Mouse (Mus musculus): ENCODE data around the gene Uncx.

The Uncx gene

GRCm38 (mm10) chr5:139595001-139595400 lies 51.7 kb downstream of the Uncx start:
- DNase-seq (ENCODE audit: low read depth, low spot score): no peak
- H3K36me3 ChIP-seq (ENCODE audit: control insufficient read depth, insufficient read depth, low read length, poor library complexity, severe bottlenecking): no peaks in the 10 kb centered on the region

More at GRCm38 (mm10) chr5:139595001-139595400, 51.7 kb downstream of the Uncx start:
- no peaks in the 10 kb centered on the region for H3K27me3 ChIP-seq (ENCODE audit: control insufficient read depth, insufficient read depth, low read length, poor library complexity, severe bottlenecking)
